Mouse (Mus musculus) heart, postnatal 0 days (tissue): ENCODE data around the gene Rbfox2. TPM values are rescaled to one million over a fixed set of nuclear protein-coding genes. Genes with fewer than 3 reads are reported as not detected.
A peak's percentile ranks its signal among the peaks of the same experiment; 100 is the strongest.

Experiments used
- ATAC-seq: fragments of 200-750 bp; cut with Nextera tagmentation; 2 replicates; pipeline ENCODE4 v1.8.0; 2017; ENCODE audit warnings: low read depth, moderate number of reproducible peaks, moderate library complexity; ENCODE audit not compliant: insufficient read depth
- DNase-seq: peaks from one replicate; pipeline ENCODE4 v3.0.0-alpha.2; 2016; ENCODE audit warnings: low spot score
- H3K27ac ChIP-seq: fragments of 300-500 bp; sonication (generic); 2 replicates; pipeline ENCODE4 v1.5.1; 2014; ENCODE audit warnings: low read depth, mild to moderate bottlenecking
- H3K27me3 ChIP-seq: fragments of 300-500 bp; sonication (generic); 2 replicates; pipeline ENCODE4 v1.6.1; 2014; ENCODE audit warnings: low read length, mixed read lengths; ENCODE audit not compliant: control insufficient read depth, insufficient read depth
- H3K36me3 ChIP-seq: fragments of 300-500 bp; sonication (generic); replicated peaks from 2 replicates; pipeline ENCODE4 v1.6.1; 2014; ENCODE audit warnings: low read length, mixed read lengths; ENCODE audit not compliant: control insufficient read depth, insufficient read depth
- H3K4me1 ChIP-seq: fragments of 300-500 bp; sonication (generic); 2 replicates; pipeline ENCODE4 v1.6.1; 2014; ENCODE audit warnings: antibody characterized with exemption; ENCODE audit not compliant: control insufficient read depth, insufficient read depth
- H3K4me2 ChIP-seq: fragments of 300-500 bp; sonication (generic); 2 replicates; pipeline ENCODE4 v1.6.1; 2014; ENCODE audit warnings: low read depth, mild to moderate bottlenecking, low read length, moderate library complexity
- H3K4me3 ChIP-seq: fragments of 300-500 bp; sonication (generic); 2 replicates; pipeline ENCODE4 v1.5.1; 2014; ENCODE audit warnings: low read depth, low read length
- H3K9ac ChIP-seq: fragments of 300-500 bp; sonication (generic); replicated peaks from 2 replicates; pipeline ENCODE4 v1.6.1; 2014; ENCODE audit warnings: low read depth, low read length, mixed read lengths
- H3K9me3 ChIP-seq: fragments of 300-500 bp; sonication (generic); replicated peaks from 2 replicates; pipeline ENCODE4 v1.6.1; 2016; ENCODE audit warnings: low read length; ENCODE audit not compliant: control insufficient read depth
- CTCF ChIP-seq: IDR thresholded peaks from 2 replicates; pipeline ENCODE4 v1.5.1; 2016; ENCODE audit warnings: antibody characterized with exemption, control low read depth, low read depth
- EP300 ChIP-seq: IDR thresholded peaks from 2 replicates; pipeline ENCODE4 v1.6.1; 2016; ENCODE audit warnings: antibody characterized with exemption, low read depth
- WGBS: fragments of 180-500 bp; shearing (Covaris S2); extraction: QIAGEN DNeasy Blood & Tissue Kit; methylation state at CpG from one replicate; pipeline ENCODE4 v1.1.7; 2014; 5-methylcytosine and 5-hydroxymethylcytosine counted together
- polyA plus RNA-seq: library from polyadenylated mRNA; unstranded; fragments of >200 nt; fragmentation: Nextera tagmentation; extraction: Ambion mirVana; gene quantifications from 2 replicates; pipeline ENCODE4 v1.2.1, GENCODE M21; 2015
- total RNA-seq: library from RNA; depleted of rRNA; stranded (reverse); fragments of >200 nt; gene quantifications from 2 replicates; pipeline ENCODE4 v1.2.3, GENCODE M21; 2014; ENCODE audit warnings: low replicate concordance

Rbfox2 gene
- total and polyA plus RNA-seq, 2 experiments from 2014 or later: 49.1 to 143 TPM

DNA sequence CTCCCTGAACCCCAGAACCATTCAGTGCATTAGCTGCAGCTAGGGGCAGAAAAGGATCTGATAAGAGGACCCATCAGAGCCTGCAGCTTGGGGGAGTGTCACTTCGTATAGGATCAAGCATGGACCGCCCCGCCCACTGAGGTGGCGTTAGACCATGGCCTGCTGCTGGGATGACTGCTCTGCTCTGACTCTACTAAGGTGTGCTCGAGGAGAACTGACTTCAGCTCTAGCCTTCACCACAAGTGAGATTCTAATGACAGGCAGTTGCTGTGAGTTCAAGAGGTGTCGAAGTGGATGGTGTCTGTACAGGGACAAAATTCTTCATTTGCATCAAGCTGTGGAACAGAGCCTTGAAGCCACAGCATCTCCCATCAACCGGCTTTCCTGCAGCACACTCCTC, 46.1 kb upstream of the Rbfox2 start:
- no peaks in the 10 kb centered on the region for H3K9me3 ChIP-seq
- no peak for ATAC-seq
- TF ChIP-seq EP300 (no peak), CTCF (no peak)
- no peak overlapping the region for H3K4me3 ChIP-seq
- no peak overlapping the region for H3K9ac ChIP-seq
- H3K4me1 ChIP-seq: peaks cover 28% of the 10 kb centered on the region
- H3K4me2 ChIP-seq: no peak overlapping the region
- H3K27ac ChIP-seq: no peak overlapping the region
- WGBS: 76% methylated on average over 7 of the region's 7 CpGs
- H3K27me3 ChIP-seq: no peaks in the 10 kb centered on the region
- no peaks in the 10 kb centered on the region for H3K36me3 ChIP-seq
- no peak for DNase-seq

DNA sequence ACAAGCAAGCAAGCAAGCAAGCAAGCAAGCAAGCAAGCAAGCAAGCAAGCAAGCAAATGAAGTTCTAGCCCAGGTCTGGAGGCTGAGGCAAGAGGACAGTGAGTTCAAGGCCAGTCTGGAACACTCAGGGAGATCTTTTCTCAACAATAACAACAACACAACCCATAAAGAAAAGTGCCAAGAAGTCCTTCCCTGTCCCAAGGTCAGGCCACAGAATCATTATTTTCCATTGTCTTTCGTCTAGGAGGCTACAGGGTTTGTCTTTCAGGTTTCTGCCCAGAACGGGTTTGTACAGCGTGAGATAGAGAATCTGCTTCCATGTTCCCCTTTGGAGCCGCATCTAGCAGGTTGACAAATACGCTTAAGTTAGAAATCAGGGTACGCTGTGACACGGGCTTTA, 43.3 kb upstream of the Rbfox2 start:
- DNase-seq: no peak
- ATAC-seq: no peak
- Histone ChIP-seq H3K4me1 (peaks cover 9% of the 10 kb centered on the region), H3K4me2 (no peak overlapping the region), H3K9ac (no peak overlapping the region), H3K36me3 (no peaks in the 10 kb centered on the region), H3K9me3 (no peaks in the 10 kb centered on the region), H3K4me3 (no peak overlapping the region), H3K27ac (no peak overlapping the region), H3K27me3 (no peaks in the 10 kb centered on the region)
- WGBS: 84% methylated on average over 7 of the region's 7 CpGs
- TF ChIP-seq EP300: no peak
- no peak for TF ChIP-seq CTCF

DNA sequence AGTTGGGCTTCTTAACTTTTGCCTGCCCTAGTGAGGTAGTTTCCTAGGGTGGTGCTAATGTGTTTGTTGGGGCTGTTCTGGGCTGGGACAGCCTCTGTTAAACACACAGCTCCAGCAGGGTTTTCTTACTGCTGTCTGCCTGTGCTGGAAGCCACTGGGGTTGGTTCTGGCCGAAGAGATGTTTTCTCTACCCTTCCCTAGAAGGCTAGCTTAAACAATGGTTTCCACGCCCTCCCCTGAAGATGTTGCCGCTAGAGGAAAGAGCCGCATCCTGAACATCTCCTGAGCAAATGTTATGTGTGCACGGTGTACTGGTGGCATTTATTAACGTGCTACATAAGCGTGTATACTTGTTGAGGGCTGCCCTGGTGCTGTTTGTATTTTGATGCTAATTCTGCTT, 41.3 kb upstream of the Rbfox2 start:
- Histone ChIP-seq H3K9me3 (no peaks in the 10 kb centered on the region), H3K27ac (peak overlapping the region; percentile 62), H3K36me3 (no peaks in the 10 kb centered on the region), H3K9ac (no peak overlapping the region), H3K4me2 (no peak overlapping the region), H3K4me1 (peaks cover 13% of the 10 kb centered on the region), H3K27me3 (no peaks in the 10 kb centered on the region), H3K4me3 (no peak overlapping the region)
- DNase-seq (no peak), ATAC-seq (no peak)
- no peak for TF ChIP-seq CTCF
- TF ChIP-seq EP300: no peak
- WGBS: 58% methylated on average over 7 of the region's 7 CpGs

DNA sequence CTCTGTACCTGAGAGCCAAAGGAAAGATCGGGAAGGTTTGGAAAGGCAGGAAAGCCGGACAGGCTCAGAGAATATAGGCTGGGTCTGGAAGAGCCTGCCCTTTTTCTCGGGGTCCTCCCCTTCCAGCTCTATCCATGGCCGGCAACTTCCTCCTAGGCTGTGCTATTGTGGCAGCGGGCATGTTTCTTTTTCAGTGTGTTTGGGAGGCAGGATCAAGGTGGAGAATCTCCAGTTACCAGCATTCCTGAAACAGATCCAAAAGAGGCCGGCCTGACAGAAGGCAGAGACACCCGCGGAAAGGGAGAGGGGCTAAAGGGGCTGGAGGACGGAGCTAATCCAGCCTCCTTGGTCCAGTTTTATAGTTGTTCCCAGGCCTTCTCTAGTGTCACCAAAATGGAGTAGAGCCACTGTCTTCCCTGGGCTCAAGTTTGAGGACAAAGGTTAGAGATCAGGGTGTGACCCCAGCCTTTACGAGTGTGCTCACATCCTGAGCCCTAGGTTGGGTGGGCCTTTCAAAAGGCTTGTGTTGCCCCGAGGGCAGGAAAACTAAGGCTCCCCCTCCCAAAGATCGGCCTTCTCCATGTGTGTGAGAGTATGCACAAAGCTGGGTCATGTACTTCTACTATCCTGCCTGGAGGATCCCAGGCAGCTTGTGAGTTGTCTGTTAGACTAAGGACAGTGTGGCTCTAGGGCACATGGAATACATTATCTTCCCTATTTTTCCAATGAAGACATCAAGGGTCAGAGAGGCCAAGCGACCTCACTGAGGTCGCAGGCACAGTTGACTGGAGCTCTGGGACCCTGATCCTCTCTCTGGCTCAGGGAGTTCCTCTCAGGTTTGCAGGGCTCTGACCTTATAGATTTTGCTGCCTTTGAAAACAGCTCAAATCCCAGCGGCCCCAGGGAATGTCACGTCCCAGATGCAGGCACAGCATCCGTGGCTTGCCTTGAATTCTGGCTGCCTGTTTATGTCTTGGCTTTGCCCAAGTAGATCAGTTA, 37.6 kb upstream of the Rbfox2 start:
- WGBS: 32% methylated on average over 17 of the region's 17 CpGs
- peak overlapping the region; percentile 27; the same call in 1 of the 2 replicates for H3K4me3 ChIP-seq
- H3K4me2 ChIP-seq: peak overlapping the region; percentile 59
- H3K27me3 ChIP-seq: no peaks in the 10 kb centered on the region
- peak; percentile 64 for DNase-seq
- H3K27ac ChIP-seq: peak overlapping the region; percentile 85
- peak overlapping the region; percentile 22; the same call in 1 of the 2 replicates for H3K9ac ChIP-seq
- no peak for TF ChIP-seq CTCF
- TF ChIP-seq EP300: no peak
- no peaks in the 10 kb centered on the region for H3K9me3 ChIP-seq
- no peaks in the 10 kb centered on the region for H3K36me3 ChIP-seq
- peak; percentile 44 for ATAC-seq
- H3K4me1 ChIP-seq: peaks cover 21% of the 10 kb centered on the region

DNA sequence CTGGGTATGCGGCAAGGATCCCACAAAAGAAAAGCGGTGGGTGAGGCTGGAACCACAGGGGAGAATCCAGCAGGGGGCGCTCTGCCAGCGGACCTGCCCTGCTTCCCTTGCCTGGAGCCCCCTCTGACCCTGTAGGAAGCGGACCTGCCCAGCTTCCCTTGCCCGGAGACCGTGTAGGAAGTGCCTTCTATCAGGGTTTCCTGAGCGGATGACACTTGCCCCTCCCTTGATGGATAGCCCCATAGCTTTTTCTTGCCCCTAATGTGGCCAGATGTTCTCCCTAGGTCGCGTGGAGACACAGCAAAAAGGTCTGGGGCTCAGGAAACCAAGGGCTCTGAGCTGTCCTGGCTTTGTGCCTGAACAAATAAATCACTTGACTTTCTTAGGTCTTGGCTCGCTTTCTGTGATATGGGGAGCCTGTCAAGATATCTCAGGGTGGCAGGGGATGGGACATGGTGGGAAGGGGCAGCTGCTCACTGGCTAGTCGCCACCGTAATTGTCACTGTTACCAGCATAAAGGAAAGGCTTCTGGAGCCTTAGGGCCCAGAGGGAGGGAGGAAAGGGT, 36.8 kb upstream of the Rbfox2 start:
- H3K9ac ChIP-seq: peak overlapping the region; percentile 22; the same call in 1 of the 2 replicates
- H3K9me3 ChIP-seq: no peaks in the 10 kb centered on the region
- H3K4me2 ChIP-seq: peak overlapping the region; percentile 59
- ATAC-seq: peak; percentile 87
- TF ChIP-seq CTCF (peak; percentile 79), EP300 (no peak)
- 5% methylated on average over 13 of the region's 13 CpGs for WGBS
- H3K4me3 ChIP-seq: peak overlapping the region; percentile 27
- no peaks in the 10 kb centered on the region for H3K27me3 ChIP-seq
- peak; percentile 90 for DNase-seq
- peaks cover 21% of the 10 kb centered on the region for H3K4me1 ChIP-seq
- peak overlapping the region; percentile 85 for H3K27ac ChIP-seq
- no peaks in the 10 kb centered on the region for H3K36me3 ChIP-seq
